Mouse (Mus musculus) forebrain, embryonic 10.5 days (tissue): ENCODE measurements around the gene Gm10295. TPM values are rescaled to one million over a fixed set of nuclear protein-coding genes. Genes with fewer than 3 reads are reported as not detected.
A peak's percentile ranks its signal among the peaks of the same experiment; 100 is the strongest.

Source experiments
- DNase-seq: peaks from one replicate; pipeline ENCODE4 v3.0.0-alpha.2; 2017; ENCODE audit warnings: low spot score; ENCODE audit errors: extremely low spot score
- H3K27ac ChIP-seq: fragments of 300-500 bp; sonication (generic); 2 replicates; pipeline ENCODE4 v1.5.1; 2016; ENCODE audit warnings: mild to moderate bottlenecking
- H3K27me3 ChIP-seq: fragments of 300-500 bp; sonication (generic); 2 replicates; pipeline ENCODE4 v1.6.1; 2016; ENCODE audit warnings: mild to moderate bottlenecking; ENCODE audit not compliant: poor library complexity, severe bottlenecking
- H3K36me3 ChIP-seq: fragments of 300-500 bp; sonication (generic); replicated peaks from 2 replicates; pipeline ENCODE4 v1.6.1; 2016; ENCODE audit warnings: mild to moderate bottlenecking, moderate library complexity
- H3K4me1 ChIP-seq: fragments of 300-500 bp; sonication (generic); 2 replicates; pipeline ENCODE4 v1.6.1; 2016
- H3K4me3 ChIP-seq: fragments of 300-500 bp; sonication (generic); 2 replicates; pipeline ENCODE4 v1.5.1; 2016; ENCODE audit warnings: mild to moderate bottlenecking, moderate library complexity
- H3K9me3 ChIP-seq: fragments of 300-500 bp; sonication (generic); 2 replicates; pipeline ENCODE4 v1.6.1; 2016; ENCODE audit warnings: mild to moderate bottlenecking, moderate library complexity
- WGBS: fragments of 180-500 bp; shearing (Covaris S2); methylation state at CpG from one replicate; pipeline ENCODE4 v1.1.7; 2016; 5-methylcytosine and 5-hydroxymethylcytosine counted together
- polyA plus RNA-seq: library from polyadenylated mRNA; unstranded; fragments of >200 nt; fragmentation: Nextera tagmentation; extraction: Ambion mirVana; gene quantifications from 2 replicates; pipeline ENCODE4 v1.2.1, GENCODE M21; 2016

Gene Gm10295
- not detected in 2 replicates for polyA plus RNA-seq

GRCm38 (mm10) chr7:71351364-71351763 lies at the start of gene Gm10295:
TSS of gene Gm10295 (minus strand) at chr7:71351485.
- H3K27me3 ChIP-seq = peaks cover 23% of the 10 kb centered on the region
- 15% methylated on average over 11 of the region's 11 CpGs for WGBS
- peaks cover 7% of the 10 kb centered on the region for H3K4me1 ChIP-seq
- H3K4me3 ChIP-seq = no peak within 1 kb of the TSS
- no peaks in the 10 kb centered on the region for H3K9me3 ChIP-seq
- no peaks in the 10 kb centered on the region for H3K36me3 ChIP-seq
- H3K27ac ChIP-seq = no peak within 1 kb of the TSS
- no peak for DNase-seq

- no peaks in the 10 kb centered on the region for H3K36me3 ChIP-seq
- no peaks in the 10 kb centered on the region for H3K9me3 ChIP-seq
- H3K27ac ChIP-seq = no peak overlapping the region
- WGBS = 99% methylated on average over 2 of the region's 2 CpGs
- no peak for DNase-seq
- no peaks in the 10 kb centered on the region for H3K4me1 ChIP-seq
- H3K4me3 ChIP-seq = no peak overlapping the region
- peaks cover 25% of the 10 kb centered on the region for H3K27me3 ChIP-seq
These were observed 49.7 kb upstream of the Gm10295 start for GRCm38 (mm10) chr7:71401032-71401431.

GRCm38 (mm10) chr7:71399891-71400632 lies 48.8 kb upstream of the Gm10295 start:
- no peaks in the 10 kb centered on the region for H3K9me3 ChIP-seq
- H3K4me3 ChIP-seq = no peak overlapping the region
- H3K27me3 ChIP-seq = peaks cover 27% of the 10 kb centered on the region
- no peak for DNase-seq
- H3K27ac ChIP-seq = no peak overlapping the region
- WGBS = 80% methylated on average over 5 of the region's 5 CpGs
- H3K4me1 ChIP-seq = no peaks in the 10 kb centered on the region
- H3K36me3 ChIP-seq = no peaks in the 10 kb centered on the region

GRCm38 (mm10) chr7:71398959-71399756 lies 47.9 kb upstream of the Gm10295 start:
- Histone ChIP-seq H3K27me3 (peaks cover 35% of the 10 kb centered on the region), H3K9me3 (no peaks in the 10 kb centered on the region), H3K27ac (no peak overlapping the region), H3K36me3 (no peaks in the 10 kb centered on the region), H3K4me1 (no peaks in the 10 kb centered on the region), H3K4me3 (no peak overlapping the region)
- WGBS = 87% methylated on average over 10 of the region's 10 CpGs
- DNase-seq = no peak

- no peaks in the 10 kb centered on the region for H3K9me3 ChIP-seq
- WGBS = 90% methylated on average over 1 of the region's 1 CpGs
- DNase-seq = no peak
- no peaks in the 10 kb centered on the region for H3K4me1 ChIP-seq
- H3K27me3 ChIP-seq = peaks cover 37% of the 10 kb centered on the region
- no peaks in the 10 kb centered on the region for H3K36me3 ChIP-seq
- no peak overlapping the region for H3K27ac ChIP-seq
- no peak overlapping the region for H3K4me3 ChIP-seq
These were observed 47.1 kb upstream of the Gm10295 start for GRCm38 (mm10) chr7:71398389-71398788.

- 61% methylated on average over 4 of the region's 4 CpGs for WGBS
- Histone ChIP-seq H3K27me3 (peaks cover 78% of the 10 kb centered on the region), H3K27ac (no peak overlapping the region), H3K36me3 (no peaks in the 10 kb centered on the region), H3K9me3 (no peaks in the 10 kb centered on the region), H3K4me3 (no peak overlapping the region), H3K4me1 (no peaks in the 10 kb centered on the region)
- no peak for DNase-seq
These were observed 41.6 kb upstream of the Gm10295 start for GRCm38 (mm10) chr7:71392795-71393341.

- H3K27me3 ChIP-seq = peaks cover 88% of the 10 kb centered on the region
- H3K4me3 ChIP-seq = no peak overlapping the region
- no peak for DNase-seq
These were observed 40.0 kb upstream of the Gm10295 start for GRCm38 (mm10) chr7:71391333-71391732.

GRCm38 (mm10) chr7:71390291-71390690 lies 39.0 kb upstream of the Gm10295 start:
- Histone ChIP-seq H3K9me3 (no peaks in the 10 kb centered on the region), H3K27ac (no peak overlapping the region), H3K4me3 (no peak overlapping the region), H3K4me1 (peaks cover 20% of the 10 kb centered on the region), H3K36me3 (no peaks in the 10 kb centered on the region), H3K27me3 (peaks cover 91% of the 10 kb centered on the region)
- WGBS = 89% methylated on average over 2 of the region's 2 CpGs
- DNase-seq = no peak

More at GRCm38 (mm10) chr7:71391333-71391732, 40.0 kb upstream of the Gm10295 start:
- Histone ChIP-seq H3K27ac (no peak overlapping the region), H3K36me3 (no peaks in the 10 kb centered on the region), H3K9me3 (no peaks in the 10 kb centered on the region), H3K4me1 (peaks cover 9% of the 10 kb centered on the region)
- WGBS = 86% methylated on average over 5 of the region's 5 CpGs

GRCm38 (mm10) chr7:71386050-71386449 lies 34.8 kb upstream of the Gm10295 start:
- Histone ChIP-seq H3K9me3 (no peaks in the 10 kb centered on the region), H3K4me1 (peaks cover 62% of the 10 kb centered on the region), H3K36me3 (no peaks in the 10 kb centered on the region), H3K4me3 (no peak overlapping the region), H3K27ac (peak overlapping the region; percentile 86; the same call in 1 of the 2 replicates), H3K27me3 (peaks cover 89% of the 10 kb centered on the region)
- 15% methylated on average over 6 of the region's 6 CpGs for WGBS
- no peak for DNase-seq

GRCm38 (mm10) chr7:71384921-71385320 lies 33.6 kb upstream of the Gm10295 start:
- DNase-seq = no peak

GRCm38 (mm10) chr7:71383341-71384130 lies 32.3 kb upstream of the Gm10295 start:
- H3K36me3 ChIP-seq = no peaks in the 10 kb centered on the region
- no peaks in the 10 kb centered on the region for H3K9me3 ChIP-seq
- 5% methylated on average over 20 of the region's 20 CpGs for WGBS
- peak; percentile 72 for DNase-seq
- peaks cover 87% of the 10 kb centered on the region for H3K27me3 ChIP-seq
- H3K27ac ChIP-seq = peak overlapping the region; percentile 86
- H3K4me3 ChIP-seq = peak overlapping the region; percentile 36
- H3K4me1 ChIP-seq = peaks cover 86% of the 10 kb centered on the region

More at GRCm38 (mm10) chr7:71384921-71385320, 33.6 kb upstream of the Gm10295 start:
- H3K4me3 ChIP-seq = no peak overlapping the region
- H3K27ac ChIP-seq = peak overlapping the region; percentile 86
- no peaks in the 10 kb centered on the region for H3K36me3 ChIP-seq
- peaks cover 88% of the 10 kb centered on the region for H3K27me3 ChIP-seq
- 29% methylated on average over 7 of the region's 7 CpGs for WGBS
- H3K4me1 ChIP-seq = peaks cover 73% of the 10 kb centered on the region
- H3K9me3 ChIP-seq = no peaks in the 10 kb centered on the region
